Mouse (Mus musculus): Measurements from ENCODE around the gene Purb. TPM values are rescaled to one million over a fixed set of nuclear protein-coding genes. Genes with fewer than 3 reads are reported as not detected.
A peak's percentile ranks its signal among the peaks of the same experiment; 100 is the strongest.
"Not testable (repeated sequence)": the region's sequence is repeated elsewhere in the genome, so short reads cannot be mapped to it uniquely, and the experiment has no call there.

Purb gene
- total and polyA plus RNA-seq, 2 experiments from 2014 or later: 17.1 to 36.9 TPM

GRCm38 (mm10) chr11:6437667-6438066 lies 38.0 kb downstream of the Purb start:
- Histone ChIP-seq H3K27ac (no peak overlapping the region), H3K9me3 (ENCODE audit: low read length) (no peaks in the 10 kb centered on the region), H3K4me2 (ENCODE audit: low read depth, low read length) (no peak overlapping the region), H3K4me3 (ENCODE audit: low read length) (no peak overlapping the region), H3K9ac (replicated peaks; ENCODE audit: low read length) (no peak overlapping the region), H3K4me1 (ENCODE audit: insufficient read depth, low read length) (no peaks in the 10 kb centered on the region), H3K36me3 (ENCODE audit: insufficient read depth, low read length) (peaks cover 12% of the 10 kb centered on the region; the same call in 1 of the 2 replicates), H3K27me3 (ENCODE audit: insufficient read depth, low read length) (no peaks in the 10 kb centered on the region)
- DNase-seq (ENCODE audit: low spot score) (no peak), ATAC-seq (no peak)
- no peak for TF ChIP-seq CTCF (IDR thresholded peaks at IDR 0.05; ENCODE audit: low read depth)
- 94% methylated on average over 2 of the region's 2 CpGs for WGBS

- peak; percentile 76 for ATAC-seq
- peak; percentile 71 for TF ChIP-seq CTCF (IDR thresholded peaks at IDR 0.05; ENCODE audit: low read depth)
- Histone ChIP-seq H3K9me3 (ENCODE audit: low read length) (no peaks in the 10 kb centered on the region), H3K4me1 (ENCODE audit: insufficient read depth, low read length) (no peaks in the 10 kb centered on the region), H3K27me3 (ENCODE audit: insufficient read depth, low read length) (no peaks in the 10 kb centered on the region), H3K4me3 (ENCODE audit: low read length) (no peak overlapping the region), H3K27ac (no peak overlapping the region), H3K4me2 (ENCODE audit: low read depth, low read length) (no peak overlapping the region), H3K9ac (replicated peaks; ENCODE audit: low read length) (no peak overlapping the region), H3K36me3 (ENCODE audit: insufficient read depth, low read length) (peaks cover 17% of the 10 kb centered on the region; the same call in 1 of the 2 replicates)
- DNase-seq (ENCODE audit: low spot score): peak; percentile 61
- whole genome bisulfite sequencing: 61% methylated on average over 8 of the region's 8 CpGs
Measured at GRCm38 (mm10) chr11:6436442-6436841, 39.3 kb downstream of the Purb start.

GRCm38 (mm10) chr11:6430186-6430585 lies 45.5 kb downstream of the Purb start:
- no peak overlapping the region for H3K27ac ChIP-seq
- 91% methylated on average over 7 of the region's 7 CpGs for WGBS
- no peak overlapping the region for H3K4me2 ChIP-seq (ENCODE audit: low read depth, low read length)
- no peak for TF ChIP-seq CTCF (IDR thresholded peaks at IDR 0.05; ENCODE audit: low read depth)
- H3K4me3 ChIP-seq (ENCODE audit: low read length): no peak overlapping the region
- no peaks in the 10 kb centered on the region for H3K27me3 ChIP-seq (ENCODE audit: insufficient read depth, low read length)
- DNase-seq (ENCODE audit: low spot score) (no peak), ATAC-seq (no peak)
- H3K36me3 ChIP-seq (ENCODE audit: insufficient read depth, low read length): peaks cover 27% of the 10 kb centered on the region
- H3K9me3 ChIP-seq (ENCODE audit: low read length): no peaks in the 10 kb centered on the region
- H3K4me1 ChIP-seq (ENCODE audit: insufficient read depth, low read length): no peaks in the 10 kb centered on the region
- H3K9ac ChIP-seq (replicated peaks; ENCODE audit: low read length): no peak overlapping the region

- Histone ChIP-seq H3K9ac (replicated peaks; ENCODE audit: low read length) (no peak overlapping the region), H3K27me3 (ENCODE audit: insufficient read depth, low read length) (no peaks in the 10 kb centered on the region), H3K9me3 (ENCODE audit: low read length) (no peaks in the 10 kb centered on the region), H3K27ac (no peak overlapping the region), H3K4me3 (ENCODE audit: low read length) (no peak overlapping the region), H3K4me1 (ENCODE audit: insufficient read depth, low read length) (peaks cover 9% of the 10 kb centered on the region), H3K4me2 (ENCODE audit: low read depth, low read length) (no peak overlapping the region), H3K36me3 (ENCODE audit: insufficient read depth, low read length) (peaks cover 28% of the 10 kb centered on the region)
- TF ChIP-seq CTCF (IDR thresholded peaks at IDR 0.05; ENCODE audit: low read depth): no peak
- DNase-seq (ENCODE audit: low spot score): no peak
- WGBS: 64% methylated on average over 2 of the region's 2 CpGs
- ATAC-seq: no peak
Measured at GRCm38 (mm10) chr11:6420722-6421350, 54.9 kb downstream of the Purb start.

- Histone ChIP-seq H3K4me2 (ENCODE audit: low read depth, low read length) (no peak overlapping the region), H3K9me3 (ENCODE audit: low read length) (no peaks in the 10 kb centered on the region), H3K9ac (replicated peaks; ENCODE audit: low read length) (no peak overlapping the region), H3K4me3 (ENCODE audit: low read length) (no peak overlapping the region), H3K27ac (no peak overlapping the region), H3K36me3 (ENCODE audit: insufficient read depth, low read length) (peaks cover 28% of the 10 kb centered on the region), H3K4me1 (ENCODE audit: insufficient read depth, low read length) (peaks cover 9% of the 10 kb centered on the region), H3K27me3 (ENCODE audit: insufficient read depth, low read length) (no peaks in the 10 kb centered on the region)
- ATAC-seq (no peak), DNase-seq (ENCODE audit: low spot score) (no peak)
- TF ChIP-seq CTCF (IDR thresholded peaks at IDR 0.05; ENCODE audit: low read depth): no peak
- WGBS: 31% methylated on average over 1 of the region's 1 CpGs
Measured at GRCm38 (mm10) chr11:6420283-6420703, 55.4 kb downstream of the Purb start.

- H3K27ac ChIP-seq; H3K4me1 ChIP-seq (ENCODE audit: insufficient read depth, low read length); ATAC-seq; H3K9me3 ChIP-seq (ENCODE audit: low read length); H3K4me3 ChIP-seq (ENCODE audit: low read length); H3K27me3 ChIP-seq (ENCODE audit: insufficient read depth, low read length); H3K9ac ChIP-seq (replicated peaks; ENCODE audit: low read length); H3K4me2 ChIP-seq (ENCODE audit: low read depth, low read length); DNase-seq (ENCODE audit: low spot score): not testable (repeated sequence)
- 43% methylated on average over 3 of the region's 4 CpGs for WGBS
- peaks cover 22% of the 10 kb centered on the region for H3K36me3 ChIP-seq (ENCODE audit: insufficient read depth, low read length)
Measured at GRCm38 (mm10) chr11:6419156-6419555, 56.6 kb downstream of the Purb start.

- ATAC-seq (no peak), DNase-seq (ENCODE audit: low spot score) (no peak)
- Histone ChIP-seq H3K9me3 (ENCODE audit: low read length) (no peaks in the 10 kb centered on the region), H3K4me3 (ENCODE audit: low read length) (no peak overlapping the region), H3K36me3 (ENCODE audit: insufficient read depth, low read length) (peaks cover 22% of the 10 kb centered on the region), H3K4me2 (ENCODE audit: low read depth, low read length) (0 out of 2 replicates have a peak overlapping the region, but pooled peaks have one; percentile 89), H3K9ac (replicated peaks; ENCODE audit: low read length) (no peak overlapping the region), H3K27me3 (ENCODE audit: insufficient read depth, low read length) (no peaks in the 10 kb centered on the region), H3K27ac (no peak overlapping the region), H3K4me1 (ENCODE audit: insufficient read depth, low read length) (peaks cover 9% of the 10 kb centered on the region)
- no peak for TF ChIP-seq CTCF (IDR thresholded peaks at IDR 0.05; ENCODE audit: low read depth)
- 80% methylated on average over 5 of the region's 5 CpGs for WGBS
Measured at GRCm38 (mm10) chr11:6418751-6419150, 57.0 kb downstream of the Purb start.

Small RNAs within 50 kb of the gene (microRNA-seq; reads per million reads assigned to microRNA genes)
- gene Gm22123: 0 reads per million in 2 experiments

Other genes starting within 250 kb of the Purb start
- 0.05 and 0.07 TPM in 2 replicates for gene Npc1l1, start 245.8 kb downstream of the Purb start, total RNA-seq (2014; rRNA removed)
- 0.04 and 0.08 TPM in 2 replicates for gene Npc1l1, start 245.8 kb downstream of the Purb start, polyA plus RNA-seq (2015; fragmentation: Nextera tagmentation; extraction: Ambion mirVana)
- 76.7 and 79.4 TPM in 2 replicates for gene Ddx56, start 208.1 kb downstream of the Purb start, total RNA-seq (2014; rRNA removed)
- 65.6 and 69.0 TPM in 2 replicates for gene Ddx56, start 208.1 kb downstream of the Purb start, polyA plus RNA-seq (2015; fragmentation: Nextera tagmentation; extraction: Ambion mirVana)
- gene Tmed4, start 201.0 kb downstream of the Purb start, total RNA-seq (2014; rRNA removed): 82.0 and 95.4 TPM in 2 replicates
- 103 and 114 TPM in 2 replicates for gene Tmed4, start 201.0 kb downstream of the Purb start, polyA plus RNA-seq (2015; fragmentation: Nextera tagmentation; extraction: Ambion mirVana)
- 139 TPM in 2 replicates for gene Ogdh, start 184.3 kb downstream of the Purb start, total RNA-seq (2014; rRNA removed)
- 139 and 151 TPM in 2 replicates for gene Ogdh, start 184.3 kb downstream of the Purb start, polyA plus RNA-seq (2015; fragmentation: Nextera tagmentation; extraction: Ambion mirVana)
- 136 and 149 TPM in 2 replicates for gene Zmiz2, start 86.8 kb downstream of the Purb start, total RNA-seq (2014; rRNA removed)
- gene Zmiz2, start 86.8 kb downstream of the Purb start, polyA plus RNA-seq (2015; fragmentation: Nextera tagmentation; extraction: Ambion mirVana): 27.0 and 29.0 TPM in 2 replicates
- gene Ppia, start 60.5 kb downstream of the Purb start, total RNA-seq (2014; rRNA removed): 2,267 and 2,460 TPM in 2 replicates
- gene Ppia, start 60.5 kb downstream of the Purb start, polyA plus RNA-seq (2015; fragmentation: Nextera tagmentation; extraction: Ambion mirVana): 5,475 and 5,597 TPM in 2 replicates
- gene H2afv, start 31.5 kb downstream of the Purb start, total RNA-seq (2014; rRNA removed): 75.5 and 95.0 TPM in 2 replicates
- gene H2afv, start 31.5 kb downstream of the Purb start, polyA plus RNA-seq (2015; fragmentation: Nextera tagmentation; extraction: Ambion mirVana): 251 and 254 TPM in 2 replicates
- 0.68 and 1.0 TPM in 2 replicates for gene Myo1g, start 45.0 kb upstream of the Purb start, total RNA-seq (2014; rRNA removed)
- 0.39 and 0.50 TPM in 2 replicates for gene Myo1g, start 45.0 kb upstream of the Purb start, polyA plus RNA-seq (2015; fragmentation: Nextera tagmentation; extraction: Ambion mirVana)
- gene Ccm2, start 71.0 kb upstream of the Purb start, total RNA-seq (2014; rRNA removed): 62.8 and 77.5 TPM in 2 replicates
- 74.1 and 80.2 TPM in 2 replicates for gene Ccm2, start 71.0 kb upstream of the Purb start, polyA plus RNA-seq (2015; fragmentation: Nextera tagmentation; extraction: Ambion mirVana)
- gene Nacad, start 130.1 kb upstream of the Purb start, total RNA-seq (2014; rRNA removed): 84.0 and 84.9 TPM in 2 replicates
- gene Nacad, start 130.1 kb upstream of the Purb start, polyA plus RNA-seq (2015; fragmentation: Nextera tagmentation; extraction: Ambion mirVana): 54.7 and 56.7 TPM in 2 replicates
- 44.0 and 53.5 TPM in 2 replicates for gene Tbrg4, start 150.2 kb upstream of the Purb start, total RNA-seq (2014; rRNA removed)
- gene Tbrg4, start 150.2 kb upstream of the Purb start, polyA plus RNA-seq (2015; fragmentation: Nextera tagmentation; extraction: Ambion mirVana): 31.3 and 34.7 TPM in 2 replicates
- not detected in 2 replicates for gene Wap, start 162.7 kb upstream of the Purb start, total RNA-seq (2014; rRNA removed)
- gene Wap, start 162.7 kb upstream of the Purb start, polyA plus RNA-seq (2015; fragmentation: Nextera tagmentation; extraction: Ambion mirVana): not detected in 2 replicates
- gene Ramp3, start 182.6 kb upstream of the Purb start, total RNA-seq (2014; rRNA removed): 27.7 and 29.3 TPM in 2 replicates
- 23.9 and 24.2 TPM in 2 replicates for gene Ramp3, start 182.6 kb upstream of the Purb start, polyA plus RNA-seq (2015; fragmentation: Nextera tagmentation; extraction: Ambion mirVana)

All from hindbrain, postnatal 0 days (tissue).